Mouse (Mus musculus) heart, postnatal 14 days (tissue): ENCODE measurements at regions not wholly inside any gene's neighbourhood (a gene's known extent, or its start where the extent isn't known, plus 50 kb on each side); places are given as distances from the start of the nearest gene placed in this dataset.

ENCODE experiments used
- microRNA-seq, 2 experiments: library from miRNA; unstranded; fragments of <30 nt; microRNA quantifications; one replicate each; pipeline ENCODE4 v1.2.0; 2021 to 2022

Small RNAs in the stretch of these regions (microRNA-seq; reads per million reads assigned to microRNA genes)
- 0 reads per million in 2 experiments for gene Gm27684
